Mouse (Mus musculus) CH12.LX (cell line): ENCODE results near the gene Kdm6a. TPM values are rescaled to one million over a fixed set of nuclear protein-coding genes. Genes with fewer than 3 reads are reported as not detected.

ENCODE experiments used
- DNase-seq: peaks from one replicate; pipeline ENCODE4 v3.0.0-alpha.2; 2013; ENCODE audit errors: extremely low read depth
- H3K27ac ChIP-seq: 2 replicates; pipeline ENCODE4 v1.5.1; 2012; ENCODE audit warnings: low read depth, mild to moderate bottlenecking, control low read depth, moderate library complexity; ENCODE audit not compliant: insufficient read depth
- H3K27me3 ChIP-seq: replicated peaks from 2 replicates; pipeline ENCODE3; 2012; ENCODE audit warnings: inconsistent platforms
- H3K36me3 ChIP-seq, 2 experiments: replicated peaks in 1 of 2; 2 replicates each; pipeline versions ENCODE3 to v1.6.1; 2012; ENCODE audit warnings: inconsistent platforms in 1 of 2, low read length in 1 of 2, mild to moderate bottlenecking in 1 of 2, mixed read lengths in 1 of 2, moderate library complexity in 1 of 2; ENCODE audit not compliant: control insufficient read depth in 1 of 2, insufficient read depth in 1 of 2
- H3K4me1 ChIP-seq, 2 experiments: 2 replicates each; pipeline ENCODE4 v1.6.1; 2012; ENCODE audit warnings: inconsistent platforms in 1 of 2, moderate library complexity in 1 of 2; ENCODE audit not compliant: insufficient read depth in 2 of 2, control insufficient read depth in 1 of 2
- H3K4me2 ChIP-seq: 2 replicates; pipeline ENCODE4 v1.6.1; 2012; ENCODE audit warnings: low read depth, mild to moderate bottlenecking, control low read depth; ENCODE audit not compliant: poor library complexity, insufficient read depth, severe bottlenecking
- H3K4me3 ChIP-seq, 3 experiments: fragments of 150-350 bp in 1 of 3; sonication (generic) in 1 of 3; replicated peaks in 1 of 3; 2 replicates each; pipeline versions ENCODE3 to v1.5.1; 2011 to 2012; ENCODE audit warnings: low read depth in 2 of 3, low read length in 2 of 3, mild to moderate bottlenecking in 2 of 3, moderate library complexity in 2 of 3, control low read depth in 1 of 3, improper control_type of control experiment in 1 of 3, inconsistent platforms in 1 of 3, mixed read lengths in 1 of 3; ENCODE audit not compliant: poor library complexity in 1 of 3
- H3K79me2 ChIP-seq: replicated peaks from 2 replicates; pipeline ENCODE4 v1.6.1; 2012; ENCODE audit warnings: mild to moderate bottlenecking, moderate library complexity; ENCODE audit not compliant: control insufficient read depth, poor library complexity, insufficient read depth, severe bottlenecking; ENCODE audit errors: extremely low read depth
- H3K9ac ChIP-seq: 2 replicates; pipeline ENCODE4 v1.6.1; 2012; ENCODE audit warnings: low read depth, mild to moderate bottlenecking, control low read depth, moderate library complexity; ENCODE audit not compliant: insufficient read depth
- H3K9me3 ChIP-seq: replicated peaks from 2 replicates; pipeline ENCODE3; 2012; ENCODE audit warnings: low read length, inconsistent platforms, mixed read lengths
- BHLHE40 ChIP-seq: IDR thresholded peaks from 2 replicates; pipeline ENCODE4 v1.6.1; 2011; ENCODE audit warnings: mild to moderate bottlenecking, low read depth, low read length, improper control_type of control experiment
- CHD1 ChIP-seq: IDR thresholded peaks from 2 replicates; pipeline ENCODE4 v1.6.1; 2012; ENCODE audit warnings: low read depth, low read length, improper control_type of control experiment, inconsistent platforms
- CHD2 ChIP-seq: IDR thresholded peaks from 2 replicates; pipeline ENCODE4 v1.6.1; 2011; ENCODE audit warnings: low read length, improper control_type of control experiment
- ELF1 ChIP-seq: IDR thresholded peaks from 2 replicates; pipeline ENCODE4 v1.6.1; 2014; ENCODE audit warnings: low read depth, mild to moderate bottlenecking, inconsistent platforms, low read length, improper control_type of control experiment
- EP300 ChIP-seq: IDR thresholded peaks from 2 replicates; pipeline ENCODE4 v1.6.1; 2011; ENCODE audit warnings: low read length, improper control_type of control experiment
- HCFC1 ChIP-seq: IDR thresholded peaks from 2 replicates; pipeline ENCODE4 v1.6.1; 2012; ENCODE audit warnings: low read depth, mild to moderate bottlenecking, inconsistent platforms, low read length, improper control_type of control experiment
- IRF4 ChIP-seq: IDR thresholded peaks from 2 replicates; pipeline ENCODE4 v1.6.1; 2014; ENCODE audit warnings: low read depth, mild to moderate bottlenecking, inconsistent platforms, low read length, improper control_type of control experiment
- JUN ChIP-seq: IDR thresholded peaks from 2 replicates; pipeline ENCODE4 v1.6.1; 2011; ENCODE audit warnings: low read depth, mild to moderate bottlenecking, low read length, improper control_type of control experiment, moderate library complexity; ENCODE audit not compliant: insufficient read depth
- KAT2A ChIP-seq: IDR thresholded peaks from 2 replicates; pipeline ENCODE4 v1.6.1; 2012; ENCODE audit warnings: low read length, improper control_type of control experiment, inconsistent platforms; ENCODE audit not compliant: insufficient replicate concordance
- MAX ChIP-seq: IDR thresholded peaks from 2 replicates; pipeline ENCODE4 v1.6.1; 2011; ENCODE audit warnings: low read length, improper control_type of control experiment
- MEF2A ChIP-seq: IDR thresholded peaks from 2 replicates; pipeline ENCODE4 v1.6.1; 2014; ENCODE audit warnings: low read depth, mild to moderate bottlenecking, inconsistent platforms, low read length, improper control_type of control experiment, borderline replicate concordance
- MYC ChIP-seq: IDR thresholded peaks from 2 replicates; pipeline ENCODE4 v1.6.1; 2011; ENCODE audit warnings: low read depth, mild to moderate bottlenecking, improper control_type of control experiment, low read length
- NELFE ChIP-seq: IDR thresholded peaks from 2 replicates; pipeline ENCODE4 v1.6.1; 2011; ENCODE audit warnings: low read depth, low read length, improper control_type of control experiment
- NRF1 ChIP-seq: IDR thresholded peaks from 2 replicates; pipeline ENCODE4 v1.6.1; 2014; ENCODE audit warnings: low read depth, mild to moderate bottlenecking, inconsistent platforms, low read length, improper control_type of control experiment, moderate library complexity
- PAX5 ChIP-seq: IDR thresholded peaks from 2 replicates; pipeline ENCODE4 v1.6.1; 2012; ENCODE audit warnings: low read length, inconsistent platforms, mixed read lengths
- POLR2A ChIP-seq: IDR thresholded peaks from 2 replicates; pipeline ENCODE4 v1.6.1; 2011; ENCODE audit warnings: low read depth, mild to moderate bottlenecking, improper control_type of control experiment, low read length
- POLR2AphosphoS2 ChIP-seq: IDR thresholded peaks from 2 replicates; pipeline ENCODE4 v1.6.1; 2011; ENCODE audit warnings: low read depth, low read length, improper control_type of control experiment
- RAD21 ChIP-seq: IDR thresholded peaks from 2 replicates; pipeline ENCODE4 v1.6.1; 2011; ENCODE audit warnings: low read depth, mild to moderate bottlenecking, low read length, improper control_type of control experiment, moderate library complexity
- RCOR1 ChIP-seq: conservative IDR thresholded peaks from 2 replicates; pipeline ENCODE4 v1.6.1; 2012; ENCODE audit warnings: low read depth, mild to moderate bottlenecking, inconsistent platforms, low read length, improper control_type of control experiment
- SIN3A ChIP-seq: IDR thresholded peaks from 2 replicates; pipeline ENCODE4 v1.6.1; 2012; ENCODE audit warnings: low read length, improper control_type of control experiment, inconsistent platforms
- SMC3 ChIP-seq: IDR thresholded peaks from 2 replicates; pipeline ENCODE4 v1.6.1; 2011; ENCODE audit warnings: low read depth, low read length, improper control_type of control experiment
- TBP ChIP-seq: conservative IDR thresholded peaks from 2 replicates; pipeline ENCODE4 v1.6.1; 2011; ENCODE audit warnings: low read depth, low read length, improper control_type of control experiment
- TCF12 ChIP-seq: IDR thresholded peaks from 2 replicates; pipeline ENCODE4 v1.6.1; 2014; ENCODE audit warnings: low read depth, mild to moderate bottlenecking, inconsistent platforms, low read length, improper control_type of control experiment
- USF2 ChIP-seq: conservative IDR thresholded peaks from 2 replicates; pipeline ENCODE4 v1.6.1; 2011; ENCODE audit warnings: low read depth, low read length, improper control_type of control experiment
- ZC3H11A ChIP-seq: IDR thresholded peaks from 2 replicates; pipeline ENCODE4 v1.6.1; 2012; ENCODE audit warnings: low read depth, mild to moderate bottlenecking, inconsistent platforms, low read length, improper control_type of control experiment
- ZKSCAN1 ChIP-seq: IDR thresholded peaks from 2 replicates; pipeline ENCODE4 v1.6.1; 2012; ENCODE audit warnings: low read depth, inconsistent platforms, low read length, improper control_type of control experiment, borderline replicate concordance
- dilution Hi-C: fragments of 300-500 bp; cut with MboI; formaldehyde crosslinking; loops from 2 replicates; pipeline ENCODE4 v1.14.3; 2020; ENCODE audit warnings: low sequenced_read_pairs; ENCODE audit not compliant: extremely low pct_unique_long_range_greater_than_20kb, extremely low pct_ligation_motif_present
- in situ Hi-C: fragments of 300-500 bp; cut with MboI; formaldehyde crosslinking; loops from 3 replicates; pipeline ENCODE4 v1.14.3; 2019; ENCODE audit warnings: low sequenced_read_pairs, low pct_ligation_motif_present, low pct_unique_long_range_greater_than_20kb, mixed read lengths
- polyA plus RNA-seq: library from polyadenylated mRNA; unstranded; fragments of >175 nt; gene quantifications from 2 replicates; pipeline ENCODE4 v1.2.1, GENCODE M21; 2012; ENCODE audit warnings: low read depth; ENCODE audit not compliant: insufficient read length
- total RNA-seq, 2 experiments: library from RNA; depleted of rRNA; stranded (reverse); fragments of 300-350 nt in 1 of 2; fragments of >200 nt in 1 of 2; gene quantifications; 2 replicates each; pipeline ENCODE4 v1.2.3; 2012 to 2014

The Kdm6a gene
- total and polyA plus RNA-seq, 3 experiments = 17.6 to 24.5 (median 21.0) TPM

DNA sequence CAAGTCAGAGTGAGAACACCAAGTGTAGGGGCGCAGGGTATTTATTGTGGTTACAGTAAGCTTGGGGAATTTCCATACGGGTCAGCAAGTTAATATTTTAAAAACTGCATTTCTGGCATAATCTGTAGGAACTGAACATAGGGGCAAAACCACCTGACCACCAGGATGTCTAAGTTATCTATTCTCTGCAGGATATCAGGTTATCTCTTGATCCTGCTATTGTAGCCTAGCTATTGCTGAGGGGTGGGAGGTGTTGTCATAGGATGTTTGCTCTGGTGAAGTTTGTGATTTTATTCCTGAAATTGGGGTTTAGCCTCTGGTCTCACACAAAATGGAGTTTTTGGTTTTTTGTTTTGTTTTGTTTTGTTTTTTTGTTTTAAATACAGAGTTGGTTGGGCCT, 25.9 kb downstream of the Kdm6a start:
- in situ Hi-C loops = no loop called here
- DNase-seq = no peak
- dilution Hi-C loops = no loop called here
- Histone ChIP-seq H3K27me3 (no peaks in the 10 kb centered on the region), H3K9me3 (no peaks in the 10 kb centered on the region), H3K4me1 (peaks cover 2 to 15% of the 10 kb centered on the region in 2 experiments; a peak in 2 of 4 replicates), H3K27ac (no peak overlapping the region), H3K4me2 (no peak overlapping the region), H3K79me2 (peaks cover 33% of the 10 kb centered on the region), H3K4me3 (no peak overlapping the region), H3K9ac (no peak overlapping the region), H3K36me3 (no peaks in the 10 kb centered on the region)
- TF ChIP-seq PAX5 = no peak
- no peak for TF ChIP-seq SMC3
- no peak for TF ChIP-seq NELFE
- TF ChIP-seq ELF1 = no peak
- no peak for TF ChIP-seq TCF12
- no peak for TF ChIP-seq RCOR1
- TF ChIP-seq CHD1 = no peak
- no peak for TF ChIP-seq ZKSCAN1

DNA sequence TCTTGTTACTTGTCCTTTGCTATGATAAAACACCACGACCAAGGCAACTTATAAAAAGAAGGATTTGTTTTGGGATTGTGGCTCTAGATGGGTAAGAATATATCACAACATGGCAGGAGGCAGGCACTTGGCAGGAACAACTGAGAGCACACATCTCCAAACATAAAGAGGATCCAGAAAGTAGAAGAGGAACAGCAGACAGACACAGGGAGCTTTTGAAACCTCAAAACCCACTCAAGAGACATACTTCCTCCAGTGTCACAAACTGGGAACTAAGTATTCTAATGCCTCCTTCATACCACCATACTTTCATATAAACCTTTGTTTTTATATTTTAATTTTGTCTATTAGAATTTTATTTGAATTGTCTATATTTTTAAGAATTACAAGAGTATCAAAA, 77.2 kb downstream of the Kdm6a start:
- peaks cover 4 to 5% of the 10 kb centered on the region in 2 experiments for H3K36me3 ChIP-seq
- no peaks in the 10 kb centered on the region for H3K27me3 ChIP-seq
- H3K4me3 ChIP-seq = no peak overlapping the region
- no peak overlapping the region for H3K9ac ChIP-seq
- H3K79me2 ChIP-seq = no peaks in the 10 kb centered on the region
- H3K4me1 ChIP-seq = no peaks in the 10 kb centered on the region
- H3K4me2 ChIP-seq = no peak overlapping the region
- no peaks in the 10 kb centered on the region for H3K9me3 ChIP-seq
- in situ Hi-C loops (no loop called here), dilution Hi-C loops (no loop called here)
- TF ChIP-seq ELF1 (no peak), TBP (no peak), MAX (no peak), RAD21 (no peak), BHLHE40 (no peak), RCOR1 (no peak), CHD1 (no peak)
- no peak overlapping the region for H3K27ac ChIP-seq
- DNase-seq = peak; percentile 3

DNA sequence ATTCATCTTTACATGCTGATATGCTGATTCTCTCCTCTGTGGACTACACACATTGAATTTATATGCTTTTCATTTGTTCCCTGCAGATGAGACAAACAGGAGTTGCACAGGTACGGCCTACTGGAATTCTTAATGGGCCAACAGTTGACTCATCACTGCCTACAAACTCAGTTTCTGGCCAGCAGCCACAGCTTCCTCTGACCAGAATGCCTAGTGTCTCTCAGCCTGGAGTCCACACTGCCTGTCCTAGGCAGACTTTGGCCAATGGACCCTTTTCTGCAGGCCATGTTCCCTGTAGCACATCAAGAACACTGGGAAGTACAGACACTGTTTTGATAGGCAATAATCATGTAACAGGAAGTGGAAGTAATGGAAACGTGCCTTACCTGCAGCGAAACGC, 88.2 kb downstream of the Kdm6a start:
- H3K27ac ChIP-seq = no peak overlapping the region
- H3K4me3 ChIP-seq = no peak overlapping the region
- in situ Hi-C loops (no loop called here), dilution Hi-C loops (no loop called here)
- no peak for TF ChIP-seq EP300
- no peak for TF ChIP-seq SMC3
- no peak for TF ChIP-seq POLR2AphosphoS2
- TF ChIP-seq POLR2A = no peak
- no peak for TF ChIP-seq JUN
- TF ChIP-seq ZC3H11A = no peak
- TF ChIP-seq IRF4 = no peak
- no peak for TF ChIP-seq USF2
- no peak for TF ChIP-seq MYC
- no peak for TF ChIP-seq CHD2
- no peak for TF ChIP-seq BHLHE40
- no peak for TF ChIP-seq TBP
- no peak for TF ChIP-seq NRF1
- TF ChIP-seq KAT2A = no peak
- no peak for TF ChIP-seq MEF2A
- TF ChIP-seq HCFC1 = no peak
- TF ChIP-seq SIN3A = no peak
- TF ChIP-seq TCF12 = no peak
- no peak for TF ChIP-seq ELF1
- H3K4me2 ChIP-seq = no peak overlapping the region
- H3K9me3 ChIP-seq = no peaks in the 10 kb centered on the region
- H3K27me3 ChIP-seq = no peaks in the 10 kb centered on the region
- DNase-seq = no peak
- no peaks in the 10 kb centered on the region for H3K79me2 ChIP-seq
- H3K4me1 ChIP-seq = no peaks in the 10 kb centered on the region
- peaks cover 11 to 27% of the 10 kb centered on the region in 2 experiments for H3K36me3 ChIP-seq
- H3K9ac ChIP-seq = no peak overlapping the region
